Mouse (Mus musculus): ENCODE measurements around the gene Csf2rb2. TPM values are rescaled to one million over a fixed set of nuclear protein-coding genes. Genes with fewer than 3 reads are reported as not detected.
"Not testable (repeated sequence)": the region's sequence is repeated elsewhere in the genome, so short reads cannot be mapped to it uniquely, and the experiment has no call there.

Csf2rb2 gene
- polyA plus RNA-seq, 1 experiment, result 75.8 TPM

DNA sequence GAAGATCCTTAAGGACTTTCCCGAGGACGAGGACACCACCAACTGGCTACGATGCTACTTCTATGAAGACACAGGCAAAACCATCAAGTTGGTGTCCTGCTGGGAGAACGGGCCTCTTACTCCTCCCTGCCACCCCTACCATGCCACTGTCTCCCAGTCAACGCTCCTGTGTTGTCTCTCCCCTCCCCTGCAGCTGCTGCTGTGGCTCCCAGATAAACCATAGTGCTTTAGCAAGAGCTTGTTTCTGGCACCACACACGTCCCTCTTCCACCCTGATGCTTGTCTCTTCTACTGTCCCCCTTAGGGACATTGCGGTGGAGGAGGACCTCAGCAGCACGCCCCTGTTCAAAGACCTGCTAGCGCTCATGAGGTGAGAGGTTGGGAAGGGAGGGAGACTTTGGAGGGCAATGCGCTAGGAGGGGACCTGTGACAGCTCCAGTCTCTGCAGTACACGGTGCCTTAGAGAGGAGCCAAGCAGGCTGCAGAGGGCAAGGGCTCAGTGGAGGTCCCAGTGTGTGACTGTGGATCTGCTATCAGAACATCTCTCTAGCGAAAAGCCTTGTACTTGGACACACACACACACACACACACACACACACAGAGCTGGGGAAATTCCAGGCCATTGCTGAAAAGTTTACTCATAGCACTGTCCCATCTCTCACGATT, 44.7 kb downstream of the Csf2rb2 start:
- no peaks in the 10 kb centered on the region for H3K9me3 ChIP-seq
- peaks cover 60% of the 10 kb centered on the region for H3K4me1 ChIP-seq
- no peak overlapping the region for H3K4me3 ChIP-seq (replicated peaks)
- TF ChIP-seq FLI1 (IDR thresholded peaks at IDR 0.05; ENCODE audit: low read length) (no peak), GATA1 (IDR thresholded peaks at IDR 0.05; ENCODE audit: borderline replicate concordance, low read length) (no peak)
- no peaks in the 10 kb centered on the region for H3K27me3 ChIP-seq (replicated peaks)
- peaks cover 80% of the 10 kb centered on the region for H3K36me3 ChIP-seq (replicated peaks; ENCODE audit: low read length)

- H3K36me3 ChIP-seq (replicated peaks; ENCODE audit: low read length), result peaks cover 92% of the 10 kb centered on the region
- TF ChIP-seq GATA1 (IDR thresholded peaks at IDR 0.05; ENCODE audit: borderline replicate concordance, low read length) (no peak), FLI1 (IDR thresholded peaks at IDR 0.05; ENCODE audit: low read length) (no peak)
- H3K4me3 ChIP-seq (replicated peaks), result peak overlapping the region; percentile 15
- H3K27me3 ChIP-seq (replicated peaks), result no peaks in the 10 kb centered on the region
- no peaks in the 10 kb centered on the region for H3K9me3 ChIP-seq
- H3K4me1 ChIP-seq, result peaks cover 40% of the 10 kb centered on the region
Observed at GRCm38 (mm10) chr15:78258246-78258865, 47.2 kb downstream of the Csf2rb2 start.

GRCm38 (mm10) chr15:78257326-78258050, 48.0 kb downstream of the Csf2rb2 start:
- no peak for TF ChIP-seq GATA1 (IDR thresholded peaks at IDR 0.05; ENCODE audit: borderline replicate concordance, low read length)
- TF ChIP-seq FLI1 (IDR thresholded peaks at IDR 0.05; ENCODE audit: low read length), result no peak
- Histone ChIP-seq H3K4me1 (peaks cover 39% of the 10 kb centered on the region), H3K27me3 (replicated peaks) (no peaks in the 10 kb centered on the region)

GRCm38 (mm10) chr15:78256602-78257259, 48.8 kb downstream of the Csf2rb2 start:
- H3K4me3 ChIP-seq (replicated peaks); H3K27me3 ChIP-seq (replicated peaks); H3K9me3 ChIP-seq: not testable (repeated sequence)
- H3K4me1 ChIP-seq, result peaks cover 36% of the 10 kb centered on the region
- peaks cover 92% of the 10 kb centered on the region for H3K36me3 ChIP-seq (replicated peaks; ENCODE audit: low read length)

More at GRCm38 (mm10) chr15:78257326-78258050, 48.0 kb downstream of the Csf2rb2 start:
- Histone ChIP-seq H3K36me3 (replicated peaks; ENCODE audit: low read length) (peaks cover 92% of the 10 kb centered on the region), H3K4me3 (replicated peaks) (no peak overlapping the region), H3K9me3 (no peaks in the 10 kb centered on the region)

DNA sequence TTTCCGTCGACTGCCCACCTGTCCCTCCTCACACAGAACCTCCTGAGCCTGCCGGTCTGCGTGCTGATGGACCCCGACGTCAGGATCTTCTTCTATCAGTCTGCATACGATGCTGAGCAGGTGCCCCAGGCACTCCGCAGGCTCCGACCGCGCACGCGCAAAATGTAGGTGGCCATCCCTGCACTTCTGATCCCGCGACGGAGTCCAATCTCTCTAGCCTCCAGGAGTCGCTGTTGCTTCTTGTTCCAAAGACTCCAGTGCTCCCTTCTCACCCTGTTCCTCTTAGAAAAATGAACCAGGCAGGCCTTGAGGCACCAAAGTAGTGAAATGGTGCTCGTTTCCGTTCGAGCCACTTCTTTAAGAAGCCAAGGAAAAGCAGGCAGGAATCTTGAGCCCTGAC, 50.8 kb downstream of the Csf2rb2 start:
- H3K27me3 ChIP-seq (replicated peaks), result no peaks in the 10 kb centered on the region
- peaks cover 92% of the 10 kb centered on the region for H3K36me3 ChIP-seq (replicated peaks; ENCODE audit: low read length)
- peaks cover 47% of the 10 kb centered on the region for H3K4me1 ChIP-seq
- H3K9me3 ChIP-seq, result no peaks in the 10 kb centered on the region
- no peak overlapping the region for H3K4me3 ChIP-seq (replicated peaks)
- TF ChIP-seq FLI1 (IDR thresholded peaks at IDR 0.05; ENCODE audit: low read length) (no peak), GATA1 (IDR thresholded peaks at IDR 0.05; ENCODE audit: borderline replicate concordance, low read length) (no peak)

GRCm38 (mm10) chr15:78248410-78248809, 57.1 kb downstream of the Csf2rb2 start:
- H3K36me3 ChIP-seq (replicated peaks; ENCODE audit: low read length), result peaks cover 68% of the 10 kb centered on the region
- peak overlapping the region; percentile 46 for H3K4me3 ChIP-seq (replicated peaks)
- TF ChIP-seq FLI1 (IDR thresholded peaks at IDR 0.05; ENCODE audit: low read length) (no peak), GATA1 (IDR thresholded peaks at IDR 0.05; ENCODE audit: borderline replicate concordance, low read length) (no peak)
- H3K27me3 ChIP-seq (replicated peaks), result no peaks in the 10 kb centered on the region
- no peaks in the 10 kb centered on the region for H3K9me3 ChIP-seq
- peaks cover 89% of the 10 kb centered on the region for H3K4me1 ChIP-seq

DNA sequence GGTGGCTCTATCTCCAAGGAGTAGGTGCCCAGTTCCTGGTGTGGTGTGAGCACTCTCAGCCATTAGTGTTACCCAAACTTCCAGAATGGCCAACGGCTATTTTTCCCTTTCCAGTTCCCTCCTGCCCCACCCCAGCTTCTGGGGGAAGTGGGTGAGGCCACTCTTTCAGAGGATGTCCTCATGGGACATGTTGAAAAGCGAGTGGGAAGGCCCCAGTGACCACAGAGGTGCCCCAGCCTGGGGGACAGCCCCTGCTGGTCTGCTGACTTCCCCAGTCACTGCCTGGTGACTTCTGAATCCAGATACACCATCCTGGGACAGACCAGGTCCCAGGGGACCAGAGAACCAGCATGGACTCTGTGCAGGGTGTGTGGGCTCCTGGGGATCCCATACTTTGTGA, 57.9 kb downstream of the Csf2rb2 start:
- H3K36me3 ChIP-seq (replicated peaks; ENCODE audit: low read length), result peaks cover 60% of the 10 kb centered on the region
- peaks cover 89% of the 10 kb centered on the region for H3K4me1 ChIP-seq
- H3K27me3 ChIP-seq (replicated peaks), result no peaks in the 10 kb centered on the region
- TF ChIP-seq GATA1 (IDR thresholded peaks at IDR 0.05; ENCODE audit: borderline replicate concordance, low read length), result no peak
- no peak for TF ChIP-seq FLI1 (IDR thresholded peaks at IDR 0.05; ENCODE audit: low read length)
- no peaks in the 10 kb centered on the region for H3K9me3 ChIP-seq
- H3K4me3 ChIP-seq (replicated peaks), result peak overlapping the region; percentile 92

- peaks cover 95% of the 10 kb centered on the region for H3K4me1 ChIP-seq
- H3K36me3 ChIP-seq (replicated peaks; ENCODE audit: low read length), result peaks cover 48% of the 10 kb centered on the region
- no peaks in the 10 kb centered on the region for H3K27me3 ChIP-seq (replicated peaks)
- TF ChIP-seq GATA1 (IDR thresholded peaks at IDR 0.05; ENCODE audit: borderline replicate concordance, low read length) (no peak), FLI1 (IDR thresholded peaks at IDR 0.05; ENCODE audit: low read length) (no peak)
- H3K4me3 ChIP-seq (replicated peaks), result peak overlapping the region; percentile 92
- no peaks in the 10 kb centered on the region for H3K9me3 ChIP-seq
Observed at GRCm38 (mm10) chr15:78246143-78247116, 59.1 kb downstream of the Csf2rb2 start.

Data from megakaryocyte, embryonic 14.5 days (primary cell).